Mouse (Mus musculus): ENCODE measurements around the gene Gm17660. TPM values are rescaled to one million over a fixed set of nuclear protein-coding genes. Genes with fewer than 3 reads are reported as not detected.
"Not testable (repeated sequence)": the region's sequence is repeated elsewhere in the genome, so short reads cannot be mapped to it uniquely, and the experiment has no call there.

Gene Gm17660
- polyA plus RNA-seq, 1 experiment from 2014 or later = not detected

DNA sequence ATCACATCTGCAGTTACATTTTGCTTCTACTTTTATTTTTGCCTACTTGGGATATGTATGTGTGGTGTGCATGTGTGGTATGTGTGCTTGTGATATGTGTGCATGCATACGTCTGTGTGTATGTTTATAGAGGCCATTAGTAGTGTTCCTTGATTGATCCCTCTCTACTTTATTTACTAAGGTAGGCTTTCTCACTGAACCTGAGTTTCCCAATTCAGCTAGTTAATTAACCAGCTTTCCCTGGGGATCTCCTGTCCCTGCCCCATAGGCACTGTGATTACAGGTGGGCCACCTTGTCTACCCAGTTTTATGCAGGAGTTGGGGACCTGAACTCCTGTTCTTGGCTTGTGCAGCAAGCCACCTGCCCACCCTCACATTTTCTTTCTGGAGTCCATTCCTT, 40.7 kb downstream of the Gm17660 start:
- no peaks in the 10 kb centered on the region for H3K36me3 ChIP-seq (ENCODE audit: control insufficient read depth, insufficient read depth, low read length)
- H3K4me1 ChIP-seq (ENCODE audit: control insufficient read depth, insufficient read depth, low read length) = no peaks in the 10 kb centered on the region
- H3K27me3 ChIP-seq (ENCODE audit: control insufficient read depth, insufficient read depth, low read length) = no peaks in the 10 kb centered on the region
- no peak overlapping the region for H3K27ac ChIP-seq (ENCODE audit: low read depth, low read length)
- no peak overlapping the region for H3K4me2 ChIP-seq (replicated peaks; ENCODE audit: low read depth, low read length)
- H3K4me3 ChIP-seq (ENCODE audit: low read length) = no peak overlapping the region
- H3K9me3 ChIP-seq (ENCODE audit: control insufficient read depth, low read length) = no peaks in the 10 kb centered on the region
- WGBS = 83% methylated on average over 1 of the region's 1 CpGs
- H3K9ac ChIP-seq (ENCODE audit: low read depth, low read length) = no peak overlapping the region
- no peak for ATAC-seq (ENCODE audit: low FRiP score, low TSS enrichment)

DNA sequence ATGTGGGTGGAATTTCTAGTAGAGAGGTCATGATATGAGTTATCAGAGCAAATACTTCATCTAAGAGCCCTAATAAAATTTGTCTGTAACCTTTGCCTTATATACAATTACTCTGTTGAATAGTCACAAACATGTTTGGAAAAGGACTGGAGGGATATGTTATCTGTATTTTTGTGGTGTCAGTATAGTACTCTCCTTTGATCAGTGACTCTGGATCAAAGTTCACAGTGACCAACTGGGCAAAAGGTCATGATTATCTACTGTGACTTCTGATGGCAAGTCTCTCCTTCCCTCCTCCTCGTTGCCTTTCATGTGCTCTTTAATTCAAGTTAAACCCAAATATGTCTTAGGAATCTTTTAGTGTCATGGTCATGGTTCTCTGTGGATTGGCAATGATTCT, 41.6 kb downstream of the Gm17660 start:
- no peak overlapping the region for H3K27ac ChIP-seq (ENCODE audit: low read depth, low read length)
- H3K4me2 ChIP-seq (replicated peaks; ENCODE audit: low read depth, low read length) = no peak overlapping the region
- ATAC-seq (ENCODE audit: low FRiP score, low TSS enrichment) = no peak
- H3K27me3 ChIP-seq (ENCODE audit: control insufficient read depth, insufficient read depth, low read length) = no peaks in the 10 kb centered on the region
- H3K4me3 ChIP-seq (ENCODE audit: low read length) = no peak overlapping the region
- WGBS = 39% methylated on average over 1 of the region's 1 CpGs
- no peak overlapping the region for H3K9ac ChIP-seq (ENCODE audit: low read depth, low read length)
- H3K4me1 ChIP-seq (ENCODE audit: control insufficient read depth, insufficient read depth, low read length) = no peaks in the 10 kb centered on the region
- H3K9me3 ChIP-seq (ENCODE audit: control insufficient read depth, low read length) = no peaks in the 10 kb centered on the region
- no peaks in the 10 kb centered on the region for H3K36me3 ChIP-seq (ENCODE audit: control insufficient read depth, insufficient read depth, low read length)

DNA sequence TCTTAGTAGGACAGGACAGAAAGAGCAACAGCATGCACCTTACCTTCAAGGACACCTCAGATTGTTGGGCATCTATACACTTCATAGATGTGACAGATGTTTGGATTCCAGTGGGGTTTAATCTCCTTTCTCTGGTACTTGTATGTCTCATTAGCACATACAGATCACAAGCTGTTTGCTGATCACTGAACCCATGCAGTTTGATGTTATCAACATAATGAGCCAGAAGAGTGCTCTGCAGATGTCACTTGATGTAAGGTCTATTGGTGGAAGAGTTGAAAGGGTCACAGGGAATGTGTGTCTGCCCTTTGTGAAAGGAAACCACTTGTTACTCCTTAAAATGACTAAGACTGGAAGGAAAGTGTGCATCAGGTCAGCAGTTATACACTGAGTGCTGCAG, 42.3 kb downstream of the Gm17660 start:
- Histone ChIP-seq H3K4me3 (ENCODE audit: low read length) (no peak overlapping the region), H3K4me2 (replicated peaks; ENCODE audit: low read depth, low read length) (no peak overlapping the region), H3K4me1 (ENCODE audit: control insufficient read depth, insufficient read depth, low read length) (no peaks in the 10 kb centered on the region), H3K9me3 (ENCODE audit: control insufficient read depth, low read length) (no peaks in the 10 kb centered on the region), H3K27ac (ENCODE audit: low read depth, low read length) (no peak overlapping the region), H3K9ac (ENCODE audit: low read depth, low read length) (no peak overlapping the region), H3K36me3 (ENCODE audit: control insufficient read depth, insufficient read depth, low read length) (no peaks in the 10 kb centered on the region), H3K27me3 (ENCODE audit: control insufficient read depth, insufficient read depth, low read length) (no peaks in the 10 kb centered on the region)
- no peak for ATAC-seq (ENCODE audit: low FRiP score, low TSS enrichment)

DNA sequence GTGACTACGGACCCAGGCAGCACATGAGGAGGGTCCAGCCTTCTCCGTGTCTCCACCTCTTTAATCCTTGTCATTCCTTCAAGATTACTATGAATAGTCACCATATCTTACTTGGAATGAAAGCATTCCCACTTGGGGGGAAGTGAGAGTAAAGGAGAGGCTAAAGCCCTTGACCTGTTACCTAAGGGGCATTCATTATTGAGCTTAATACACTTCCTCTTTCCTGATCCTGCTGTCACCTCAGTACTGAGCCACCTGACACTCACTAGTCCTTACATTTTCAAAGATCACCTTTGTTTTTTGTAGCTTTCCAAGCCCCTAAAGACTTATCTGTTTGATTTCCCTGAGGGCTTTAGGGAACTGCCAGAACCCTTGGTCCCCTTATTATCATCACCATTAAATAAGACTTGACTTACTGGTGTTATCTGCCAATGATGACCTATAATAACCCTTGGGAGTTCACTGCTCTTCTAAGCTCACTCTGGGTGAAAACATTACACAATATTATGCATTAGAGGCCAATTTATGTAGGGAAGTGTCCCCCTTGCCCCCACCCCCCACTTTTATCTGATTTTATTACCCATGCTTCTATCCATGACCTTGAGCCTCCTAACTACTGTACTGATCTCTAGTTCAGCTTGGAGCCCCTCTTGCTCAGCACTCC, 44.8 kb downstream of the Gm17660 start:
- no peaks in the 10 kb centered on the region for H3K4me1 ChIP-seq (ENCODE audit: control insufficient read depth, insufficient read depth, low read length)
- no peaks in the 10 kb centered on the region for H3K9me3 ChIP-seq (ENCODE audit: control insufficient read depth, low read length)
- 73% methylated on average over 2 of the region's 2 CpGs for WGBS
- H3K4me2 ChIP-seq (replicated peaks; ENCODE audit: low read depth, low read length) = no peak overlapping the region
- no peak overlapping the region for H3K4me3 ChIP-seq (ENCODE audit: low read length)
- no peak overlapping the region for H3K9ac ChIP-seq (ENCODE audit: low read depth, low read length)
- no peaks in the 10 kb centered on the region for H3K36me3 ChIP-seq (ENCODE audit: control insufficient read depth, insufficient read depth, low read length)
- ATAC-seq (ENCODE audit: low FRiP score, low TSS enrichment) = no peak
- no peak overlapping the region for H3K27ac ChIP-seq (ENCODE audit: low read depth, low read length)
- H3K27me3 ChIP-seq (ENCODE audit: control insufficient read depth, insufficient read depth, low read length) = no peaks in the 10 kb centered on the region

DNA sequence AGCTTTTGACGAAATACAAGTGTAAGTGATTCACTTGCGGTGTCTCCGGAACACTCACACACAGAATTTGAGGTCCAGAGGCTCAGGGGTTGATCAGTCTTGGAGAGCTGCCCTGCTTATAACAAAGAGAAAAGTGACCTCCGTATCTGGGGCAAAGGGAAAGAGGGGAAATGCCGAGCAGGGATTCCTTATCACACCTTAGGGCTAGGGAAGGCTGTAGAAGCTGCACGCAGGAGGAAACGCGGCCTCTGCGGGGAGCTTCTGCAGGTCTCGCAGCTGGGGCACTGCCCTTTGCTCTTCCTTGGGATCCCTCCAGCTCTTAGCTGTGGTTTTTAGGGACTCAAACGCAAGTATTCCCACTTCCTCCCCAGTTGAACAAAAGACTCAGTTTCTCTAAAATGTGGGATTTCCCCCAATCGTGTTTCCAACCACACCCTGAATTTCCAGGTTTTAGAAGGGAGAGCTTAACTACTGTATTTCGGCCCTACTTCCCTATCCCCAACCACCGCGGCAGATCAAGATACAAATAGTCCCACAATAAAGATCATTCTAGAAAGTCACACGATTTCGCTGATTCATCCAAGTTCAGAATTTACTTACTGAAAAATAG, 52.1 kb downstream of the Gm17660 start:
- no peak overlapping the region for H3K9ac ChIP-seq (ENCODE audit: low read depth, low read length)
- no peak overlapping the region for H3K4me2 ChIP-seq (replicated peaks; ENCODE audit: low read depth, low read length)
- ATAC-seq (ENCODE audit: low FRiP score, low TSS enrichment) = no peak
- no peaks in the 10 kb centered on the region for H3K27me3 ChIP-seq (ENCODE audit: control insufficient read depth, insufficient read depth, low read length)
- H3K4me3 ChIP-seq (ENCODE audit: low read length) = no peak overlapping the region
- no peaks in the 10 kb centered on the region for H3K9me3 ChIP-seq (ENCODE audit: control insufficient read depth, low read length)
- H3K27ac ChIP-seq (ENCODE audit: low read depth, low read length) = no peak overlapping the region
- peaks cover 10% of the 10 kb centered on the region for H3K4me1 ChIP-seq (ENCODE audit: control insufficient read depth, insufficient read depth, low read length)
- H3K36me3 ChIP-seq (ENCODE audit: control insufficient read depth, insufficient read depth, low read length) = no peaks in the 10 kb centered on the region
- WGBS = 51% methylated on average over 17 of the region's 17 CpGs

DNA sequence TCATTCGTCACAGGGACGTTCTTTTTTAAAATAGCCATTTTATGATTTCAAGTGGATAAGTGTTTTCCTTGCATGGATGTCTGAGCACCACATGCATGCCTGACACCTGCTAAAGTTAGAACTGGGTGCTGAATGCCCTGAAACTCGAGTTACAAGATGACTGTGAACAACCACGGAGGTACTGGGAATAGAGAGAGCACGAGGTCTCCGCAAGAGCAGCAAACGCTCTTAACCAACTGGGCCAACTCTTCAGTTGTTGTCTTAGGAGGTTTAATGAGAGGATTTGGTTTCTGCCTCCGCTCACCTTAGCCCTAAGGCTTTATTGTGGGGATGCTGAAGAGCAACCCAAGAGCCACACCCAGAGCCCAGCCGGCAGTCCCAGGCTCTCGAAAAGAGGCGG, 52.6 kb downstream of the Gm17660 start:
- no peaks in the 10 kb centered on the region for H3K27me3 ChIP-seq (ENCODE audit: control insufficient read depth, insufficient read depth, low read length)
- no peaks in the 10 kb centered on the region for H3K36me3 ChIP-seq (ENCODE audit: control insufficient read depth, insufficient read depth, low read length)
- H3K4me2 ChIP-seq (replicated peaks; ENCODE audit: low read depth, low read length) = no peak overlapping the region
- H3K4me1 ChIP-seq (ENCODE audit: control insufficient read depth, insufficient read depth, low read length) = peaks cover 10% of the 10 kb centered on the region
- WGBS = 56% methylated on average over 11 of the region's 11 CpGs
- no peak overlapping the region for H3K27ac ChIP-seq (ENCODE audit: low read depth, low read length)
- ATAC-seq (ENCODE audit: low FRiP score, low TSS enrichment) = no peak
- H3K9me3 ChIP-seq (ENCODE audit: control insufficient read depth, low read length) = no peaks in the 10 kb centered on the region
- H3K9ac ChIP-seq (ENCODE audit: low read depth, low read length) = no peak overlapping the region
- no peak overlapping the region for H3K4me3 ChIP-seq (ENCODE audit: low read length)

DNA sequence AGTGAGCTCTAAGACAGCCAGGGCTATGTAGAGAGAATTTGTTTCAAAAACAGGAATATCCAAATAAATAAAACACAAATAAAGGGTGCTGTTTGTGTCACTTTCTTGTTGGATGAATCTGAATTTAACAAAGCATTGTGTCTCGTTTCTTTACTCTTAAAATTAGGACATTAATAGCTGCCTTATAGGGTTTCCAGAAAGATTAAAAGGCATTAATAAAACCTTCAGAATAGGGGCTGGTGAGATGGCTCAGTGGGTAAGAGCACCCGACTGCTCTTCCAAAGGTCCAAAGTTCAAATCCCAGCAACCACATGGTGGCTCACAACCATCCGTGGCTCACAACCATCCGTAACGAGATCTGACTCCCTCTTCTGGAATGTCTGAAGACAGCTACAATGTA, 53.2 kb downstream of the Gm17660 start:
- ATAC-seq (ENCODE audit: low FRiP score, low TSS enrichment) = not testable (repeated sequence)

DNA sequence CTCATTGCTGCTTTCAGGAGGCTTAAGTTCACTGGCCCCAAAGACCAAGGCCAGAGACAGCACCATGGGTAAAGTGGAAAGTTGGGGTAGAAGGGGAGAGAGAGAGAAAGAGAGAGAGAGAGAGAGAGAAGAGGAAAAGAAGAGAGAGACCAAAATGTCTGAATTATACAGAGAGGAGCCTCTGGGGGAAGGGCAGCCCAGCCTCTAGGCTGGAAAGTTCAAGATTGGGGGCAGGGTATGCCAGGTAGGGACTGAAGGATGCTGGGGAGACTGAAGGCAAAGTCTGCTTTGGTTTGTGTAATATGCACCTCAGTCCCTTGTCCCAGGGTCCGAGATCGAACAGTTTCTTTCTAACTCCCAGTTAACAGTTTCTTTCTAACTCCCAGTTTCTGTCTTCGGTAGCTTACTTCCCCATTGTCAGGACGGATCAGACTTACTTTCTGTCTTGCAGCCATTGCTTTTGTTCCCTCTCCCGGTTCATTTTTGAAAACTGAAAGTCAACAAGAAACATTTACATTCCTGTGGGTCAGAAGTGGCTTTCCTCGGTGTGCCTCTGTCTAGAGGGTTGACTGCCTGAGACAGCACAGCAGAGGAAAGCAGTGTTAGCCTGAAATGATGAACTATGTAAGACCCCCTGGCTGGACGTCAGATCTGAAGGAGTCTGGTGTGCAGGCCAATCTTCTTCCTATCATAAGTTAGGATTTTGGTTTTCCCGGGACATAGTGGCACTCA, 54.0 kb downstream of the Gm17660 start:
- Histone ChIP-seq H3K9ac (ENCODE audit: low read depth, low read length) (no peak overlapping the region), H3K9me3 (ENCODE audit: control insufficient read depth, low read length) (no peaks in the 10 kb centered on the region), H3K36me3 (ENCODE audit: control insufficient read depth, insufficient read depth, low read length) (no peaks in the 10 kb centered on the region), H3K4me1 (ENCODE audit: control insufficient read depth, insufficient read depth, low read length) (peaks cover 10% of the 10 kb centered on the region), H3K27me3 (ENCODE audit: control insufficient read depth, insufficient read depth, low read length) (no peaks in the 10 kb centered on the region), H3K27ac (ENCODE audit: low read depth, low read length) (no peak overlapping the region), H3K4me3 (ENCODE audit: low read length) (no peak overlapping the region), H3K4me2 (replicated peaks; ENCODE audit: low read depth, low read length) (no peak overlapping the region)
- ATAC-seq (ENCODE audit: low FRiP score, low TSS enrichment) = no peak
- 85% methylated on average over 8 of the region's 8 CpGs for WGBS

More for the DNA sequence above, 53.2 kb downstream of the Gm17660 start:
- 71% methylated on average over 5 of the region's 5 CpGs for WGBS
- not testable (repeated sequence) for H3K4me2 ChIP-seq (replicated peaks; ENCODE audit: low read depth, low read length); H3K9ac ChIP-seq (ENCODE audit: low read depth, low read length); H3K36me3 ChIP-seq (ENCODE audit: control insufficient read depth, insufficient read depth, low read length); H3K27ac ChIP-seq (ENCODE audit: low read depth, low read length); H3K27me3 ChIP-seq (ENCODE audit: control insufficient read depth, insufficient read depth, low read length); H3K4me3 ChIP-seq (ENCODE audit: low read length); H3K9me3 ChIP-seq (ENCODE audit: control insufficient read depth, low read length)
- peaks cover 10% of the 10 kb centered on the region for H3K4me1 ChIP-seq (ENCODE audit: control insufficient read depth, insufficient read depth, low read length)

DNA sequence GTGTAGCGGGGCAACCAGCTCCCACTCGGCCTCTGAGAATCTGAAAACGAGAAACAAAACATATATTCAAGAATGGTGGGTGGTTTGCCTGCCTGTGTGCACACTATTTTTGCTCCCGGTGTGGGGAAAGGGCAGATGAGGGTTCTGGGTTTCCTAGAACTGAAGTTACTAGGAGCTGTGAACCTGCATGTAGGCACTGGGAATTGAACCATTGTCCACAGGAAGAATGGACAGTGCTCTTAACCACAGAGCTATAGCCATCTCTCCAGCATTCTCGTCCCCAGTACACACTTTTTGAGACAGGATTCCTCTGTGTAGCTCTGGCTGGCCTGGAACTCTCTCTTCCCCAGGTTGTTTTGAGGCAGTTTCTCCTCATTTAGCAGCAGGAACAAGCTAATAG, 54.9 kb downstream of the Gm17660 start:
- Histone ChIP-seq H3K27me3 (ENCODE audit: control insufficient read depth, insufficient read depth, low read length) (no peaks in the 10 kb centered on the region), H3K4me3 (ENCODE audit: low read length) (peak overlapping the region; percentile 54; the same call in 1 of the 2 replicates), H3K27ac (ENCODE audit: low read depth, low read length) (peak overlapping the region; percentile 90), H3K4me1 (ENCODE audit: control insufficient read depth, insufficient read depth, low read length) (peaks cover 10% of the 10 kb centered on the region), H3K9ac (ENCODE audit: low read depth, low read length) (peak overlapping the region; percentile 66), H3K9me3 (ENCODE audit: control insufficient read depth, low read length) (no peaks in the 10 kb centered on the region), H3K4me2 (replicated peaks; ENCODE audit: low read depth, low read length) (peak overlapping the region; percentile 60), H3K36me3 (ENCODE audit: control insufficient read depth, insufficient read depth, low read length) (peaks cover 3% of the 10 kb centered on the region)
- ATAC-seq (ENCODE audit: low FRiP score, low TSS enrichment) = no peak
- WGBS = 25% methylated on average over 5 of the region's 5 CpGs
